Mouse (Mus musculus) B cell, adult 2 months (primary cell): ENCODE data around the gene Abcf2.

ENCODE experiments used
- DNase-seq, 2 experiments: peaks; one replicate each; pipeline ENCODE4 v3.0.0; 2022

Abcf2 gene

DNA sequence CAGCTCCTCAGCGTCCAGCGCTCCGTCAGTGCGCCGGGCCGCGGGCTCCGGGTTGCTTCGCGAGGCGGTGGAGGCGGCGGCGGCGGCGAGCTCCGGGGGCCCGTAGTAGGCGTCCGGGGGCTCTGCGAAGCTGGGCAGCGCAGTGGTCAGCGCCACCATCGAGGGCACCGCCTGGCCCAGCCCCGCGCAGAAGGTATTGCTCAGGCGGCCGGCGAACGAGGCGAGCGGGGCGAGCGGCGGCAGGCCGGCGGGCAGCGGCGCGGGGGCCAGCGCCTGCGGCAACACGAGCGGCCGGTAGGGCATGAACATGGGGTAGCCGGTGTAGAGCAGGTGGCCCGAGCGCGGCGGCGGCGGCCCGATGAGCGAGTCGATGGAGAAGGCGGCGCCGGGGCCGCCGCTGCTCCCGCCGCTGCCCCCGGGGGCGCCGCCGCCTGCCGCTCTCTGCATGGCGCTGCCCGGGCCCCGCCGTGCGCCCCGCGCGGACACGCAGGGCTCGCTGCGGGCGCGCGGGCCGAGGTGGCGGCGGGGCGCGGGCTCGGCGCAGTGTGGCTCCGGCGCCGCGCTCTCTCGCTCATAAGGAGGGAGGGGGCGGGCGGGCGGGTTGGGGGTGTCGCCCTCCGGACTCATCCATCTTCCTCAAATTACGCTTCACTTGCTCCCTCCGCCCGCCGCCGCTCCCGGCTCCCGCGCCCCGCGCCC is 50.9 kb downstream of the Abcf2 start:
- DNase-seq = no peak

DNA sequence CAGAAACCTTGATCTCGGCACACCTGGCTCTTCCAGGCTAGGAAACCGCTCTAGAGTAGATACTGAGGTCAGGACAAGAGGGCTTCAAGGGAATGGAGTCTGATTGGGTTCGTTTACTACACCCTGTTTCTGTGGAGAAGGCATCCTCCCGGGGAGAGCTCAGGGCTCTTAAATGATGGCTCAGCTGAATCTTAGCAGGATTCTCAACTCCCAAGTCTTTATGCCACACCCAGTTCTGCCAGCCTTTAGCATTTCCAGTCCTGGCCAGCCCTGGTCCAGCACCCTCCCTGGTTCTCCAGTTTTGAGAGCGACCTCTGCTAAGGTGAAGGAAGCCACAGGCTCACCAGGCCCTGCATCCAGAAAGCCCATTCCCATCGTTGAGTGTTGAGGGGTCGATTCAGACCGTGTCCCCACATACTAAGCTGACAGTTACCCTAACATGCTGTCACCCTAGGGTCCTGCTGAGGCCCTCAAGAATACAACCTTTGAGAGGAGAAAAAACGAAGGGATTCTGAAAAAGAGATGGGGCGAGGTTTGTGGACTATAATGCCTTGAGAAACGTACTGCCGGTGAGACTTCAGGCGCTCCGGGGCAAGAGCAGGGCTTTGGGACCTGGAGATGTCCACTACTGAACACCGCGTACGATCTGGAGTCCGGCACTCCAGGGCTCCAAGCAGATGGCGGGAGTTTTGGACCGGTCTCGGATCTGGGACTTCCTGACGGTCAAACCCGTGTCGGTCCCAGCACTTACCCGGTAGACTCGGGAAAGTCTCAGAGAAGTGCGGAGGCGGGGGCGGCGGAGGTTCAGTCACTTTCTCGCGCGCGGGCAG is 51.7 kb downstream of the Abcf2 start:
- no peak for DNase-seq

DNA sequence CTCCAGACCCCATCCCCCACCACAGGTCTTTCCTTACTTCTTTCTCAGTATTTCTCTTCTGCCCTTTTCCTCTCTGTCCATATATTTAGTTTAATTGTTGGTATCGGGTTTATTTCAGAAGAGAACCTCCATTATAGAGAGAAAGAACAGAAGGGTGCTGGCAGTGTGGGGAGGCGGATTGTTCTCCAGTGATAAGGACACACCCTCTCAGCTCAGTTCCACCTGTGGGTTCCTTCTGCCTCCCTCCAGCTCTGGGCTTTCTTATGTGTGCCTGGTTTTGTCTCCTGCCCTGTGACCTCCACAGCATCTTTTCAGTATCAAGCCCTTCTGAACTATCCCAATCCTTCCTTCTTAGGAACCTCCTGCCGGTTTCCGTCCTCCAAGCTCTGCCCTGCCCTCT is 52.7 kb downstream of the Abcf2 start:
- DNase-seq = no peak

DNA sequence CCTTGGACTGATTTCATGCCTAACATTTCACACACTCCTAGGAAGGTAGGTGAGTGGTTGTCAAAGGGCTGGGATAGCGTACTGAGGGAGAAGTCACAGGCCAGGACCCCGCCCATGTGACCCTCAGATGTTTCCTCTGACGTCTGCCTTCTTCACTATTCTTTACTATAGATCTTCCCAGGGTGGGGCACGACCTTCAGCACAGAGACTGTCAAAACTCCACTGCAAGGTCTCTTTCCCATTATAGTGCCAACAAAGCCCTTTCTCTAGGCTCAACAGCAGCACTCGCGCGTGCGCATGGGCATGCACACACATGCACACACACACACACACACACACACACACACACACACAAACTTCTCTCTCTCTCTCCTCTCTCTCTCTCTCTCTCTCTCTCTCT is 53.5 kb downstream of the Abcf2 start:
- no peak for DNase-seq

DNA sequence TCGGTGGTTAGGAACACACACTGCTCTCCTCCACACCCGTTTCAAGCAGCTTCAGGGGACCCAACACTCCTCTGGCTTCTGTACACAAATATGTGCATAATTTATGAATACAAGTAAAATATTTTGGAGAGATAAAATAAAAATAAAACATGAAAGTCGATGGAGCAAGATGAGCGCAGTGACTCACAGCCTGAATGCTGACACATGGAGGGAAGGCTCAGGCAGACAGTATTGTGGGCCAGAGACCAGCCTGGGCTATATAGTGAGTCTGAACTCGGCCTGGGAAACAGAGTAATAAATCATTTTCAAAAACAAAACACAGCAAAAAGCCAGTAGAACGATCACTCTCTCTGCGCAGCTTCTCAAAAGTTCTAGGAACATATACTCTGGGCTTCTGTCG is 55.9 kb downstream of the Abcf2 start:
- no peak for DNase-seq
